Mouse (Mus musculus): ENCODE results near the gene Pigl. TPM values are rescaled to one million over a fixed set of nuclear protein-coding genes. Genes with fewer than 3 reads are reported as not detected.

Pigl gene
- polyA plus RNA-seq, 1 experiment, result 3.7 TPM

DNA sequence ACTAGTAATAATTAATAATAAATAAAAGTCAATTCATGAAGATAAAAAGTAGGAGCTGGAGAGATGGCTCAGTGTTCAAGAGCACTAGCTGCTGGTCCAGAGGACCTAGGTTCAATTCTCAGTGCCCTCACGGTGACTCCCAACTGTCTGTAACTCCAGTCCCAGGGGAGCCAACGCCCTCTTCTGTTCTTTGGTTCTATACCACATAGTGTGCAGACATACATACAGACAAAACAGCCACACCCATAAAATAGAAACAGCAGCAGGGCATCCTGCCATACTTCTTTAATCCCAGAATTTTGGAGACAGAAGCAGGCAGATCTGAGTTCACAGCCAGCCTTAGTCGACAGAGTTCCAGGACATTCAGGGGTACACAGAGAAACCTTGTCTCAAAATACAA lies 85.7 kb downstream of the Pigl start:
- Histone ChIP-seq H3K27me3 (ENCODE audit: control insufficient read depth, insufficient read depth, insufficient read length) (no peaks in the 10 kb centered on the region), H3ac (ENCODE audit: control insufficient read depth, insufficient read length) (no peak overlapping the region), H3K4me3 (no peak overlapping the region), H3K79me2 (ENCODE audit: control insufficient read depth, insufficient read depth) (no peaks in the 10 kb centered on the region), H3K36me3 (ENCODE audit: control insufficient read depth, insufficient read depth) (no peaks in the 10 kb centered on the region), H3K4me2 (ENCODE audit: low read depth) (no peak overlapping the region)
- TF ChIP-seq SRF (IDR thresholded peaks at IDR 0.05; ENCODE audit: control insufficient read depth, insufficient read length, low read depth), result no peak

GRCm38 (mm10) chr11:62549782-62550181 lies 91.5 kb downstream of the Pigl start:
- H3K79me2 ChIP-seq (ENCODE audit: control insufficient read depth, insufficient read depth), result peaks cover 32% of the 10 kb centered on the region
- no peak for TF ChIP-seq TCF3 (IDR thresholded peaks at IDR 0.05; ENCODE audit: insufficient read length, low read depth)
- no peak for TF ChIP-seq POLR2A (IDR thresholded peaks at IDR 0.05; ENCODE audit: insufficient read length, low read depth)
- TF ChIP-seq USF1 (IDR thresholded peaks at IDR 0.05; ENCODE audit: low read depth), result no peak
- no peak for TF ChIP-seq MAX (IDR thresholded peaks at IDR 0.05; ENCODE audit: low read depth)
- no peak for TF ChIP-seq E2F4 (IDR thresholded peaks at IDR 0.05; ENCODE audit: insufficient read depth)
- TF ChIP-seq SRF (IDR thresholded peaks at IDR 0.05; ENCODE audit: control insufficient read depth, insufficient read length, low read depth), result no peak
- no peak for TF ChIP-seq POLR2AphosphoS2 (IDR thresholded peaks at IDR 0.05; ENCODE audit: insufficient read length, low read depth)
- no peak for TF ChIP-seq TCF12 (IDR thresholded peaks at IDR 0.05; ENCODE audit: insufficient read depth, poor library complexity, severe bottlenecking)
- TF ChIP-seq CEBPB (IDR thresholded peaks at IDR 0.05; ENCODE audit: insufficient read depth, poor library complexity, severe bottlenecking), result no peak
- no peak for TF ChIP-seq MYOD1 (IDR thresholded peaks at IDR 0.05; ENCODE audit: control insufficient read depth in 1 of 3, insufficient read length in 2 of 3, low read depth in 2 of 3)
- no peak for TF ChIP-seq REST (IDR thresholded peaks at IDR 0.05; ENCODE audit: insufficient read depth, insufficient read length)
- no peak for TF ChIP-seq MYOG (IDR thresholded peaks at IDR 0.05; ENCODE audit: control insufficient read depth in 1 of 3, insufficient read depth in 1 of 3, insufficient read length in 2 of 3, low read depth in 2 of 3)
- peak overlapping the region; percentile 50 for H3ac ChIP-seq (ENCODE audit: control insufficient read depth, insufficient read length)
- H3K4me3 ChIP-seq, result peak overlapping the region; percentile 50
- H3K4me2 ChIP-seq (ENCODE audit: low read depth), result peak overlapping the region; percentile 98
- no peaks in the 10 kb centered on the region for H3K27me3 ChIP-seq (ENCODE audit: control insufficient read depth, insufficient read depth, insufficient read length)
- peaks cover 17% of the 10 kb centered on the region for H3K36me3 ChIP-seq (ENCODE audit: control insufficient read depth, insufficient read depth)

- peaks cover 17% of the 10 kb centered on the region for H3K36me3 ChIP-seq (ENCODE audit: control insufficient read depth, insufficient read depth)
- H3K27me3 ChIP-seq (ENCODE audit: control insufficient read depth, insufficient read depth, insufficient read length), result no peaks in the 10 kb centered on the region
- H3K4me2 ChIP-seq (ENCODE audit: low read depth), result peak overlapping the region; percentile 98
- H3K4me3 ChIP-seq, result peak overlapping the region; percentile 50
- H3ac ChIP-seq (ENCODE audit: control insufficient read depth, insufficient read length), result peak overlapping the region; percentile 50
- TF ChIP-seq POLR2A (IDR thresholded peaks at IDR 0.05; ENCODE audit: insufficient read length, low read depth), result no peak
- TF ChIP-seq USF1 (IDR thresholded peaks at IDR 0.05; ENCODE audit: low read depth), result peak; percentile 26
- peak; percentile 79 for TF ChIP-seq MAX (IDR thresholded peaks at IDR 0.05; ENCODE audit: low read depth)
- TF ChIP-seq CEBPB (IDR thresholded peaks at IDR 0.05; ENCODE audit: insufficient read depth, poor library complexity, severe bottlenecking), result no peak
- no peak for TF ChIP-seq MYOG (IDR thresholded peaks at IDR 0.05; ENCODE audit: control insufficient read depth in 1 of 3, insufficient read depth in 1 of 3, insufficient read length in 2 of 3, low read depth in 2 of 3)
- TF ChIP-seq POLR2AphosphoS2 (IDR thresholded peaks at IDR 0.05; ENCODE audit: insufficient read length, low read depth), result no peak
- TF ChIP-seq TCF3 (IDR thresholded peaks at IDR 0.05; ENCODE audit: insufficient read length, low read depth), result no peak
- TF ChIP-seq MYOD1 (IDR thresholded peaks at IDR 0.05; ENCODE audit: control insufficient read depth in 1 of 3, insufficient read length in 2 of 3, low read depth in 2 of 3), result no peak
- no peak for TF ChIP-seq TCF12 (IDR thresholded peaks at IDR 0.05; ENCODE audit: insufficient read depth, poor library complexity, severe bottlenecking)
- TF ChIP-seq REST (IDR thresholded peaks at IDR 0.05; ENCODE audit: insufficient read depth, insufficient read length), result no peak
- TF ChIP-seq E2F4 (IDR thresholded peaks at IDR 0.05; ENCODE audit: insufficient read depth), result no peak
- no peak for TF ChIP-seq SRF (IDR thresholded peaks at IDR 0.05; ENCODE audit: control insufficient read depth, insufficient read length, low read depth)
- H3K79me2 ChIP-seq (ENCODE audit: control insufficient read depth, insufficient read depth), result peaks cover 32% of the 10 kb centered on the region
These were observed 92.0 kb downstream of the Pigl start for GRCm38 (mm10) chr11:62550227-62550685.

DNA sequence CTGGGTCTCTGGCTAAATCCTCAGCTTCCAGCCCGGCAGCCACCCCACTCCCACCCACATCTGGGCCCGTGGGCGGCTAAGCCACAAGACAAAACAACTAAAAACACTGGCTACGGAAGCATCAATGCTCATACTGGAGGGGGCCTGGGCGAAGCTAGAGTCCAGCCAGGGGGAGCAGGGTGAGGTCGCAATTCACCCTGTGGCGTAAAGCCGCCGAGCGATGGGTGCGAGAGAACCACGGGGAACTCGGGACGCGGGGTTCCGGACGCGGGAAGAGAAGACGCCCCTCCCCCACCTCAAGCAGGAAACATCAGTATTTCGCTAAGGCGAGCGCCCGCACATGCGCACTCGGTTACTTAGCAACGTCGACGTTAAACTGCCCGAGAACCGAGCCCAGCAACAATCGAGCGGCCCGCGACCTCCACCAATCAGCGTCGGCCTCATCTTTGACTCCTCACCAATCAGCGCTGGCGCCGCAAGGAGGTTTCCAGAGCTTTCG lies 92.5 kb downstream of the Pigl start, which contains the start of gene Ubb:
Gene Ubb (plus strand): TSS at position 445 of the 499 bp plus-strand sequence.
- Histone ChIP-seq H3K27me3 (ENCODE audit: control insufficient read depth, insufficient read depth, insufficient read length) (no peaks in the 10 kb centered on the region), H3K4me3 (peak within 1 kb of the TSS; percentile 50), H3ac (ENCODE audit: control insufficient read depth, insufficient read length) (peak within 1 kb of the TSS; percentile 50), H3K79me2 (ENCODE audit: control insufficient read depth, insufficient read depth) (peaks cover 32% of the 10 kb centered on the region), H3K4me2 (ENCODE audit: low read depth) (peak within 1 kb of the TSS; percentile 98), H3K36me3 (ENCODE audit: control insufficient read depth, insufficient read depth) (peaks cover 17% of the 10 kb centered on the region)
- TF ChIP-seq MYOG (IDR thresholded peaks at IDR 0.05; ENCODE audit: control insufficient read depth in 1 of 3, insufficient read depth in 1 of 3, insufficient read length in 2 of 3, low read depth in 2 of 3) (no peak), REST (IDR thresholded peaks at IDR 0.05; ENCODE audit: insufficient read depth, insufficient read length) (no peak), SRF (IDR thresholded peaks at IDR 0.05; ENCODE audit: control insufficient read depth, insufficient read length, low read depth) (no peak), POLR2A (IDR thresholded peaks at IDR 0.05; ENCODE audit: insufficient read length, low read depth) (peak; percentile 82), MAX (IDR thresholded peaks at IDR 0.05; ENCODE audit: low read depth) (no peak), MYOD1 (IDR thresholded peaks at IDR 0.05; ENCODE audit: control insufficient read depth in 1 of 3, insufficient read length in 2 of 3, low read depth in 2 of 3) (no peak), E2F4 (IDR thresholded peaks at IDR 0.05; ENCODE audit: insufficient read depth) (no peak), USF1 (IDR thresholded peaks at IDR 0.05; ENCODE audit: low read depth) (no peak), TCF12 (IDR thresholded peaks at IDR 0.05; ENCODE audit: insufficient read depth, poor library complexity, severe bottlenecking) (no peak), POLR2AphosphoS2 (IDR thresholded peaks at IDR 0.05; ENCODE audit: insufficient read length, low read depth) (peak; percentile 86)

Data from myocyte (in vitro differentiated cells).